Mouse (Mus musculus) MN1 (cell line): ENCODE results near the gene Gm47995.
"Not testable (repeated sequence)": the region's sequence is repeated elsewhere in the genome, so short reads cannot be mapped to it uniquely, and the experiment has no call there.

Experiments
- DNase-seq: peaks from one replicate; pipeline ENCODE4 v3.0.0-alpha.2; 2016; ENCODE audit warnings: low spot score

Gene Gm47995

DNA sequence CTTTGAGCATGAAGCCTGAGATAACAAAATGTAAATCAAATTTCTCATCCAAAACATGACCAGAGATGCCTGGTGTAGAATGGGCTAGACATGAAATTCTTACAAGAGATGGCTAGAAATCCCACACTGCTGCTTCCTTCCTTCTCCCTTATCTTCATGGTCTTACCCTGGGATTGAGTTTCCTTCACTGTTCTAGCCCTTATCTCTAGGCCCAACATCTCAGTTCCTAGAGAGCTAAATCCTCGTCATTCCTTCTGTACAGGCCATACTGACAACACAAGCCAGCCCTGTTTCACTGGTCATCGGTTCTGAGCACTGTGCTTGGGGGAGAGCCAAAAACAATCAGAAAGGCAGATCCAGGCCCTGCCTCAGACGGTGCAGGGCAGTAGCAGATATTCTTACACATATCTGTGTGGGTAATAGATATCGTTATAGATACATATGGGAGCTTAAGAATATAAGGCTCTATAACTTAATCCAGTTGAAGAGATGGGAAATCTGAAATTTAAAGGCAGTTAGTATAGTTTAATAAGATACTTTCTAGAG, 11.3 kb upstream of the Gm47995 start:
- DNase-seq = not testable (repeated sequence)

DNA sequence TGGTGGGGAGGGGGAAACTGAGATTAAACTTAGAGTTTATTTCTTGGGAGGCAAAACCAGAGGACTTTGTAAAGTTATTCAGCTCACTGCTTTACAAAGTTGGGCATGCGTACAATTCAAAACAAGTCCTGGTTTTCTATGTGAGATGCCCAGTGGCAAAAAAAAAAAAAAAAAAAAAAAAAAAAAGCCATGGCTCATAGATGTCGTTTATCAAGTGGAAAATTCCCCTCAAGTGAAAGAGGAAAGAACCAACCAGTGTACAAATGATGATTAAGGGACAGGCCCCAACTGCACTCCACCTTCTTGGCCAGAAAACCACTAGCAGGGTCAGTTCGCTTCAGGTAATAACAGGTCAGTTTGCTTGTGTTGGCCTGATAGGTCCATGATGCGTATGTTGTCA, 9.8 kb upstream of the Gm47995 start:
- no peak for DNase-seq

DNA sequence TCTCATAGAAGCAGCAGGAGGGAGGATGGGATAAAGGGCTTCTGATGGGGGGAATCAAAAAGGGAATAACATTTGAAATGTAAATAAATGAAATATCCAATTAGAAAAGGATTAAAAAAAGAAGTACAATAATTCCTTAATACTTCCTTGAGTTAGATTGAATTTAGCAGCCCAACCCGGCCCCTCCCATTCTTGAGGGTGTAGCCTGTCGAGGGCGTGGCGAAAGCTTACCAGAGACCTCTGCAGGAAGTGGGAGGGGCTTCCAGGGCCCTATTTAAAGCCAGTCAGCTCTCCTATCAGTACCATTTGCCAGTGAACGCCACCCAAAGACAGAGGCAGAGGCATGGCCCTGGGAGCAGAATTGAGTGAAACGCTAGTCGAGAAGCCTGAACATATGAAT, 6.2 kb upstream of the Gm47995 start, which contains the start of gene Gm8947:
TSS of gene Gm8947 (plus strand) at position 302 of the 400 bp plus-strand sequence.
- DNase-seq = not testable (repeated sequence)

DNA sequence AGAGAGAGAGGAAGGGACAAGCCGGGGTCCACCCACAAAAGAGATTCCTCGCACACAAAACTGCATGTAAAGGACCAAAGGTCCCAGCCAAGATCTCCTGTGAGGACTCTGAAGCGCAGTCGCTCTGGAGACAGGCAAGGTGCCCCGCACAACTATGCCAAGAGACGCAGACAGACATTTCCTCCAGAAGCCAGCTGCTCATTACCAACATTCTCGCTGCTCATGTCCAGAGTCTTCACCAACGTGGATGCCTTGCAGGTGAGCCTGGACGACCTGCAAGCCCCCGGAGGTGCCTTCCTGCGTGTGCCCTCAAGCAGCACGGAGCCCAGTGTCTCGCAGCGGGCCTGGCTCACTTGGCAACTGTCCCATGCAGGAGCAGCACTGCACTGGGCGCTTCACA, 5.5 kb upstream of the Gm47995 start:
- not testable (repeated sequence) for DNase-seq

DNA sequence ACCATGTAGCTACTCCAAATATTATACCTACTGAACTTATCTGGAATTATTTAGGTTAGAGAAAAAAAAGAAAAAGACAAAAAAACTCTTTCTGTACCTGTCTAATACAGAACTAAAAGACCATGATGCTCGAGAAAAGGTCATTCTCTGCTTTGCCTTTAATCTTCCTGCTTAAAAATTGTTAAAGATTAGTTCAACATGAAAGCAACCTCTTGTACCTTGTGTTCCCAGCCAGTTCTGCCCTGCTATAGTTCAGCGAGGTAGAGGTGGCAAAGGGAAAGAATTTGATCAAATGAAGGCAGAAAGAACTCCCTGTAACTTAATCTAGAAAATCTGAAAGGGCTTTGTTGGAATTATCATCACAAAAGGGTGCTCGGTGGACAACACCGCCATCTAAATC, 2.3 kb upstream of the Gm47995 start:
- not testable (repeated sequence) for DNase-seq

DNA sequence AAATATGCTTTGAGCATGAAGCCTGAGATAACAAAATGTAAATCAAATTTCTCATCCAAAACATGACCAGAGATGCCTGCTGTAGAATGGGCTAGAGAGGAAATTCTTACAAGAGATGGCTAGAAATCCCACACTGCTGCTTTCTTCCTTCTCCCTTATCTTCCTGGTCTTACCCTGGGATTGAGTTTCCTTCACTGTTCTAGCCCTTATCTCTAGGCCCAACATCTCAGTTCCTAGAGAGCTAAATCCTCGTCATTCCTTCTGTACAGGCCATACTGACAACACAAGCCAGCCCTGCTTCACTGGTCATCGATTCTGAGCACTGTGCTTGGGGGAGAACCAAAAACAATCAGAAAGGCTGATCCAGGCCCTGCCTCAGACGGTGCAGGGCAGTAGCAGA, 1.6 kb upstream of the Gm47995 start:
- not testable (repeated sequence) for DNase-seq

DNA sequence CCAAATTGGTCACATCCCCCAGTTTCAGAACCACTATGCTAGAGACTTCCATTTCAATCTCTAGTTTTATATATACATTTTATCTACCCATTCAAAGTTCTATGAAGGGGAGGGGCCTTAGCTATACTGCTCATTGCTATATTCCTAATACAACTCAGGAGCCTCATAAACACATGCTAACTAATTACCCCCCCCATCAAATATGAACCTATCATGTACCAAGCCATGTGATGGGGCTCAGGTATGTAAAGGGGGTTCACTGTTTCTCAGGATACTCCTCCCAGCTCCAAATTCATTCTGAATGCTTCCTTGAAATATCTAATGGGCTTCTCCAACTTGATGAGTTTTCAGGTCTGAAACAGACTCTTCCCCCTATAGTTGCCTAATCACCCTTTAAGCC, 2.4 kb downstream of the Gm47995 start:
- not testable (repeated sequence) for DNase-seq

DNA sequence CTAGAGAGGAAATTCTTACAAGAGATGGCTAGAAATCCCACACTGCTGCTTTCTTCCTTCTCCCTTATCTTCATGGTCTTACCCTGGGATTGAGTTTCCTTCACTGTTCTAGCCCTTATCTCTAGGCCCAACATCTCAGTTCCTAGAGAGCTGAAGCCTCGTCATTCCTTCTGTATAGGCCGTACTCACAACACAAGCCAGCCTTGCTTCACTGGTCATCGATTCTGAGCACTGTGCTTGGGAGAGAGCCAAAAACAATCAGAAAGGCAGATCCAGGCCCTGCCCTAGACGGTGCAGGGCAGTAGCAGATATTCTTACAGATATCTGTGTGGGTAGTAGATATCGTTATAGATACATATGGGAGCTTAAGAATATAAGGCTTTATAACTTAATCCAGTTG, 4.5 kb downstream of the Gm47995 start:
- DNase-seq = not testable (repeated sequence)

DNA sequence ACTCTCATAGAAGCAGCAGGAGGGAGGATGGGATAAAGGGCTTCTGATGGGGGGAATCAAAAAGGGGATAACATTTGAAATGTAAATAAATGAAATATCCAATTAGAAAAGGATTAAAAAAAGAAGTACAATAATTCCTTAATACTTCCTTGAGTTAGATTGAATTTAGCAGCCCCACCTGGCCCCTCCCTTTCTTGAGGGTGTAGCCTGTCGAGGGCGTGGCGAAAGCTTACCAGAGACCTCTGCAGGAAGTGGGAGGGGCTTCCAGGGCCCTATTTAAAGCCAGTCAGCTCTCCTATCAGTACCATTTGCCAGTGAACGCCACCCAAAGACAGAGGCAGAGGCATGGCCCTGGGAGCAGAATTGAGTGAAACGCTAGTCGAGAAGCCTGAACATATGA, 5.6 kb downstream of the Gm47995 start, which contains the start of gene 3110040M04Rik:
TSS of gene 3110040M04Rik (plus strand) at position 304 of the 400 bp plus-strand sequence.
- not testable (repeated sequence) for DNase-seq

DNA sequence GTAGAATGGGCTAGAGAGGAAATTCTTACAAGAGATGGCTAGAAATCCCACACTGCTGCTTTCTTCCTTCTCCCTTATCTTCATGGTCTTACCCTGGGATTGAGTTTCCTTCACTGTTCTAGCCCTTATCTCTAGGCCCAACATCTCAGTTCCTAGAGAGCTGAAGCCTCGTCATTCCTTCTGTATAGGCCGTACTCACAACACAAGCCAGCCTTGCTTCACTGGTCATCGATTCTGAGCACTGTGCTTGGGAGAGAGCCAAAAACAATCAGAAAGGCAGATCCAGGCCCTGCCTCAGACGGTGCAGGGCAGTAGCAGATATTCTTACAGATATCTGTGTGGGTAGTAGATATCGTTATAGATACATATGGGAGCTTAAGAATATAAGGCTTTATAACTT, 10.2 kb downstream of the Gm47995 start:
- DNase-seq = not testable (repeated sequence)

DNA sequence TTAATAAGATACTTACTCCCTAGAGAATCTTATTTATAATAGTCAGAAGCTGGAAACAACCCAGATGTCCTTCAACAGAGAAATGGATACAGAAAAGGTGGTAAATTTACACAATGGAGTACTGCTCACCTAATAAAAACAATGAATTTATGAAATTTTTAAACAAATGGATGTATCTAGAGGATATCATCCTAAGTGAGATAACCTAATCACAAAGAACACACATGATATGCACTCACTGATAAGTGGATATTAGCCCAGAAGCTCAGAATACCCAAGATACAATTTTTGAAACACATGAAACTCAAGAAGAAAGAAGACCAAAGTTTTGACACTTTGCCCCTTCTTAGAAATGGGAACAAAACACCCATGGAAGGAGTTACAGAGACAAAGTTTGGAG, 10.7 kb downstream of the Gm47995 start:
- DNase-seq = not testable (repeated sequence)

DNA sequence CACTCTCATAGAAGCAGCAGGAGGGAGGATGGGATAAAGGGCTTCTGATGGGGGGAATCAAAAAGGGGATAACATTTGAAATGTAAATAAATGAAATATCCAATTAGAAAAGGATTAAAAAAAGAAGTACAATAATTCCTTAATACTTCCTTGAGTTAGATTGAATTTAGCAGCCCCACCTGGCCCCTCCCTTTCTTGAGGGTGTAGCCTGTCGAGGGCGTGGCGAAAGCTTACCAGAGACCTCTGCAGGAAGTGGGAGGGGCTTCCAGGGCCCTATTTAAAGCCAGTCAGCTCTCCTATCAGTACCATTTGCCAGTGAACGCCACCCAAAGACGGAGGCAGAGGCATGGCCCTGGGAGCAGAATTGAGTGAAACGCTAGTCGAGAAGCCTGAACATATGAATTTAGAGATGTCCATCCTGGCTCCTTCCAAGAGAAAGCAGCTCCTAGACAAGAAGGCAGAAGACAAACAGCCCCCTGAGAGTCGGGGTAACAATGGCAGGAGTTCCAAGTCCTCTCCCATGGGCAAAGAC, 11.6 kb downstream of the Gm47995 start, which contains the start of gene Gm47996:
TSS of gene Gm47996 (plus strand) at position 308 of the 532 bp plus-strand sequence.
- not testable (repeated sequence) for DNase-seq

DNA sequence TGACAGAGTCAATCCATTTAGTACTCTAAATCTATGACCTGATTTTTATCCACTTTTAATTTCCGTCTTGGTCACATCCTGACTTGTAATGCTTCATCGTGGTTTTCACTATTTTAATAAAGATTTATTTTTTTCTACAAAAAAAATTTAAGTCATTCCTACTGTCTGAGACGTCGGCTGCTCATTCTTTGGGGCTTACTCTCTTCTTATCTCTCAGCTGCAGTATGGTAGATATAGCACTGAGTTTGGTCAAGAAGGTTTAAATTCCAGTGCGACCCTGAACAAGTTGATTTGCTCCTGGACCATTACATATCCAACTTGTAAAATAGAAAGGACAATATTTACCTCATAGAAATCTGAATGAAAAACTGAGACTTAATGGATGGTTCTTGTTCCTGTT, 13.4 kb downstream of the Gm47995 start:
- not testable (repeated sequence) for DNase-seq

DNA sequence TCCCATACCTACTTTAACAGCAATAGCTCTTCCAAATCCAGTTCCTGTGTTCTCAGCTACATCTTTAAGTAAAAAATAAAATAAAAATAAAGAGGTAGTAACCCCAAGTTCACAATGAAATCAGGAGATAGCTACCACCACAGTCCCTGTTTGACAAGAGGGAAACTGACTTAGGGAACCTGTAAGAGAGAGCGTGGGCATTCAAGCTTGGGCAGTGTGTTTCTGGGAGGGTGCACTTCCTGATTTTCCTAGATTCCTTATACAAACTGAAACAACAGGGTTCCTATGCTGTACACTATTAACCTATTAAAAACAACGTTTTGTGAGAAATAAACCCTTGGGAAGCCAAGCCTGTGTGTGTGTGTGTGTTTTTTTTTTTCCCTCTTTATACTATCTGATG, 16.6 kb downstream of the Gm47995 start:
- no peak for DNase-seq

DNA sequence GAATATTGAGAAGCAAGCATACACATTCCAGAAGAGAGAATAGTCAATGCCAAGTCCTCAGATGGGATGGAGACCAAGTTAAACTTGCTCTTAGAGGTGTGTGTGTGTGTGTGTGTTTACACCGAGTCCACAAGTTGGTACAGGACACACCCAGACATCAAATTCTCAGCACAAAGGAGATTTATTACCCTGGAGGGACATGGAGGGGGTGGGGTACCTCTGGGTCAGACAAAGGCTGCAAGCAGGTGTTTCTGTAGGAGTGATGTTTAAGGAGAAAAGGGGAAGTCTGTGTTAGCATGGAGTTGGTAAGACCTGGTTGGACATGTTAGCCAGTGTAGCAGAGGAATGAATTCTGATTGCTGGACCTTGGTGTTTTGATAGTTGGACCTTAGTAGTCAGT, 17.7 kb downstream of the Gm47995 start:
- DNase-seq = no peak

DNA sequence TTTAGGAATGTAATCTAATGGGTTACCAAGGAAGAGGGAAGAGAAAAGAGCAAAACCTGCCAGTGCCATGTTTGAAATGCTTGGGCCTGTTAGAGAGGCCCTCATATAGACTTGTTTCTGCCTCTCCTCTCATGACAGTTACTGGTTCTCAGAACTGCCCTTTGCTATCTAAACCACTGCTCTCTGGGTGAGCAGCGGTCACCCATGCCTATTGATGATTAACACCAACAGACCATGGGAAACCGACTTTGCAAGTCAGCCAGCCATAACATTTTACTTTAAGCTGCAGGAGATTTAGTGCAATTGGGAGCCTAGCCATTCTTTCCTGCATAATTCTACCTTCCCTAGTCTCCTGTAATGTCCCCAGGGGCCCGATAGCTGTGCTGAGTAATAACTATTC, 18.2 kb downstream of the Gm47995 start:
- no peak for DNase-seq

DNA sequence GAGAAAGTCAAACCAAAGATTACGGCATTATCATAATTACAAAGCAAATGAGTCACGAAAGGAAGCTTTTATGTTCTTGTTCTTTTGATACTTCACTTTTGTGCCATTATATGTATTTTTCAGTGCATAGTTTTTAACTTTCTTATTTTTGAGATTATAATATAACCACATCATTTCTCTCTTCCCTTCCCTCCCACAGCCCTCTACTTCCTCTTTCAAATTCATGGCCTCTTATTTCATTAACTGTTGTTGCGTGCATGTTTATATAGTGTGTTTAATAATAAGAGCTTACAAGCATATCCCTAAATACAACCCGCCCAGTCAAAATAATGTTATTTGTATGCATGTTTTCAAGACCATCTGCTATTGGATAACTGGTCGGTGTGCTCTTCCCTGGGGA, 20.8 kb downstream of the Gm47995 start:
- DNase-seq = no peak

DNA sequence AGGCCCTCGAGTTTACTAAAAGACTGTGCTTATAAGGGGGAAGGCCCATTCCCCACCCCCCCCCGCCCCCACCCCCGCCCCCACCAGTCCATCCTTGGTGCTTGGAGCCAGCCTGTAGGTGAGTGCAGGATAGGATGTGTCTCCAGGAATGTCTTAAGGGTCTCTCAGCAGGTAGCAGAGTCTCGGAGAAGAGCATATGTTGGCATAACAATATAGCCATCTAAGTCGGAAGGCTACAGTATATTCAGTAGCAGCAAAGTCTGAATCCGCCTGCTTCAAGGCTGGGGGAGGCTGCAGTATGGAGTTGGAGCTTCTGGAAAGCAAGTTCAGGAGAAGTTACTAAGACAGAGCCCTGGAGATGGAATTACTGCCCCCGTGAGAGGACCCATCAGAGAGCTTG, 21.9 kb downstream of the Gm47995 start:
- no peak for DNase-seq

DNA sequence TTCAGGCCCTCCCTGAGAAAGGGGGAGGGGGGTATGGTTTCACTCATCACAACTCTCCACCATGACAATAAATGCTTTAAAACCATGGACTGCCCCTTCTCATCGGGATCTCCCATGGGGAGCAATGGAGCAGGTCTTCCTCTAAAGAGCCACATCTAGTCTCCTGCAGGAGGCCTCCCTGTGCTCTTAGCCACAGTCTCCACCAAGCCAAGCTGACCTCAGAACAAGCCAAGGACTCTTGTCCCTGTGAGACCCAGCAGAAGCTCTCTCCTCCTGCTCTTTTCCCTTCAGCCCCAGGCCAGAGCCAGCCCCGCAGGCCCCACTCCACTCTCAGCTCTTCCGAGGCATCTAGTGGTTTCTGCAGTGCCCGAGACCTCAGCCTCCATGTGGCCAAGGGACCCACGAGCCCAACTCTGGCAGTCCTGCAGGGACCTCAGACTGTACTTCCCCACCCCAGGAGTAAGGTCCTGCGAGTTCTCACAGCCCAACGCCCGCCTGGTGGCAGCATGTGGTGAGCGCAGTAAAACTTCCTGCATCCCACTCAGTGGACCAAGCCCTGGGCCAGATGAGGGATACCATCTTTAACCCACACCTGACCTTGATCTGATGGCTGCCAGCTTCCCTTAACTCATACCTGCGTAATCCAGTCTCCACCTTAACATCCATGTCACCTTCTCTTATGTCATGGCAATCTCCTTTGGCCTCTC, 24.5 kb downstream of the Gm47995 start:
- DNase-seq = no peak

DNA sequence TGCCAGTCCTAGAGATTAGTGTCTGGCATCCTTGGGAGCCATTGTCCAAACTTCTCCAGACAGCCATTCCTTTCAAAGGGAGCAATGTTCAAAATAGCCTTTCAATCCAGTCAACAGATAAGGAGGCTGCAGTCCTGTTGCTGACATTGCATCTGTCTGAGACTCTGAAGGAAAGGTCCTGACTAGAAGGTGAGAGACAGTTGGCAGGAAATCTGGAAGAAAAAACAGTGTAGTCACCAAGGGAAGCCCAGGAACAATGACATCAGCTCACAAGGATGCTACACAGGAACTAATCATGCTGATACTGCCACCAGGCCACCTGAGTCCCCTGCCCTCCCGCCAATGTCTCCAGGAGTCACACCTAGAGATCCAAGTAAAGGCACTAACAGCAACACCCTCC, 25.1 kb downstream of the Gm47995 start:
- no peak for DNase-seq

DNA sequence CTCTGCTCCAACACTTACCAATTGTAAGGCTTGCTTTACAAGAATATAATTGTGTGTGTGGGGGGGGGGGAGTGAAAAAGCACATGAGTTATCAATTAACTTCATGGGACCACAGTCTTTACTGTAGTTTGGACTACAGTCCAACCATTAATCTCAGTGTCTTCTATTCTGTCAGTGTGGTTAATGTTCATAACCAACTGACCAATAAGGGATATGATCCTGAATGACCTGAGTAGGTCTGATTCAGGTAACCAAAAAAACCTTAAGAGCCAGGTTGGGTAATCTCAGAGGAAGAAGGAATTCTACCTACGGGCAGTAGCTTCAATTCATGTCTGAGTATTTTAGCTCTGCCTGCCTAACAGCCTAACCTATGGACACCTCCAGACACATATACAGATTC, 26.3 kb downstream of the Gm47995 start:
- no peak for DNase-seq

DNA sequence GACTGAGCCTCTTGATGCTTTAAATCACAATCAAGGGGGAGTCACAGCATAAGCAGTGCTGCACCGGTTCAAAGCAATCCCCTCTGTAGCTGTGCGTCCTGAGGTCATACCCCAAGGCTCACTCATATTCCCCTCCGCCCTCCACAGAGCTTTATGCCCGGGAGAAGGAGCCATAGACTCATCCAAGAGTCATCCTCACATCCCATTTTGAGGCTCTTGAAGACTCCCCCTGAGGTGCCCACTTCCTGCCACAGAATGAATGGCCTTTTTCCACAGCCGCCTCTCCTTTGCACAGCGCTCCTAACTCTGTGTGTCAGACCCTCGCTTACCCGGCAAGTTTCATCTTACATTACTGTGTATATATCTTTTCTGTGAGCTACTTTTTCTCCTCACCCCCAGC, 29.3 kb downstream of the Gm47995 start:
- DNase-seq = no peak

DNA sequence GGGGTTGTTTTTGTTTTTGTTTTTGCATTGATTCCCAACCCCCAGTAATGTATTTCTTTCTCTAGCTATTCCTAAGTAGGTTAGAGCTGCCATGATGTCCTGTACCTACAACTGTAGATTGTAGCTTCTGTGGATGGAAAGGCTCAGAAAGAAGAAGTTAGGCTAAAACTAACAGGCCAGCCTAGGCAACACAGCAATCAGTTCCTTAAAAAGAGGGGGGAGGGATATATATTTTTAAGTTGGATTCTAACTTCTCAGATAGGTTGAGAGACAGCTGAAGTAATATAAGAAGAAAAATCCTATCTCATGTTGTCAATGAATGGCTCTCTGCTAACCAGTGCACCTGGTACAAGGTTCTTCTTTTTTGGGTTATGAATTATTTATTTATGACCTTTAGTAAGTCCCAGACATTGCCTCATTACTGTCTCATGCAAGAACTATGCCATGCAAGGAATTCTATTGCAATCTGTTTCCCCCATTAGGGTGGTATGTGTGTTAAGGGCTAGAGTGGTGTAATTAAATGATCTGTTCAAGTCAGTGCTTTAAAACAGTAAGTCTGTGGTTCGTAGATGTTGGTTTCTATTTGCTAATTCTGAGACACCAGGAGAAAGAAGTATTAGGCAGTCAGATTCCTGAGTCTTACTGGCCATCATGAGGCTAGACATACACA, 30.2 kb downstream of the Gm47995 start:
- no peak for DNase-seq
